Mouse (Mus musculus) E14TG2a.4 (cell line): ENCODE results near the gene Lrba.
A peak's percentile ranks its signal among the peaks of the same experiment; 100 is the strongest.

ENCODE experiments used
- H3K27me3 ChIP-seq: 2 replicates; pipeline ENCODE4 v1.6.1; 2014; ENCODE audit warnings: low read length, control low read depth; ENCODE audit not compliant: insufficient read depth
- H3K36me3 ChIP-seq: 2 replicates; pipeline ENCODE4 v1.6.1; 2014; ENCODE audit warnings: low read length, control low read depth; ENCODE audit not compliant: insufficient read depth
- H3K4me1 ChIP-seq: replicated peaks from 2 replicates; pipeline ENCODE4 v1.6.1; 2014; ENCODE audit warnings: low read depth, low read length, control low read depth
- H3K4me3 ChIP-seq: replicated peaks from 2 replicates; pipeline ENCODE4 v1.5.1; 2014; ENCODE audit warnings: mild to moderate bottlenecking, low read length
- H3K9me3 ChIP-seq: 2 replicates; pipeline ENCODE4 v1.6.1; 2014; ENCODE audit warnings: low read length, control low read depth
- CTCF ChIP-seq: conservative IDR thresholded peaks from 2 replicates; pipeline ENCODE4 v1.5.1; 2014; ENCODE audit warnings: low read length
- NANOG ChIP-seq: IDR thresholded peaks from 2 replicates; pipeline ENCODE4 v1.6.1; 2014; ENCODE audit warnings: borderline replicate concordance, low read length, mixed read lengths
- POU5F1 ChIP-seq: IDR thresholded peaks from 2 replicates; pipeline ENCODE4 v1.6.1; 2014; ENCODE audit warnings: low read length, borderline replicate concordance

Lrba gene

DNA sequence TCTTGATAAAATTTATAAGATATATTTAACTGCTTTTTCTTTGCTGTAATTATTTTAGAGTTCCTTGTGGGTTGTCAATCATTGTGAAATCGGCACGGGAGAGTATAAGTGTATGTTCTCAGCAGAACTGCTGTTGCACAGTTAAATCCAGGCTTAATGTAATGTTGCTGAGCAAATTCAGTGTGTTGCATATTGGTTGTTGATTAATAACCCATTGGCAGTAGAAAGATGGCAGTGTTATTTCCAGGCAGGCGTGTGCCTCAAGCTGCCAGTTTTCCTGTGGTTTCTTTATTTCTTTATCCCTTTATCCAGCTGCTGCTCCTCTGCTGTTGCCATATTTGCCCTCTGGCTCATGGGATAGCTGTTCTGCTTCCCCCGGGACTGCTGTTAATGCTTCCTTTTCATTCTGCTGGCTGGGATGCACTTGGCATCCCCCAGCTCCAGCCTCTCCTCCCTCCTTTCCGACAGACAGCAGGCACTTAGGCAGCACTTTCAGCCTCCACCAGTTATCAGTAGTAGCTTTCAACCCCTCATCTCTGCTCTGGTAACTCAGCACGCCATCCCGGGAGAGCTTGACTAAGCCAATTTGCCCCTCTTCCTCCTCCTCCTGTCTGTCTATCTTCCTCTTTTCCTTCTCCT lies 463.2 kb downstream of the Lrba start:
- Histone ChIP-seq H3K27me3 (no peaks in the 10 kb centered on the region), H3K4me3 (no peak overlapping the region), H3K9me3 (no peaks in the 10 kb centered on the region), H3K36me3 (no peaks in the 10 kb centered on the region), H3K4me1 (peaks cover 9% of the 10 kb centered on the region)
- TF ChIP-seq CTCF (no peak), POU5F1 (no peak), NANOG (no peak)

DNA sequence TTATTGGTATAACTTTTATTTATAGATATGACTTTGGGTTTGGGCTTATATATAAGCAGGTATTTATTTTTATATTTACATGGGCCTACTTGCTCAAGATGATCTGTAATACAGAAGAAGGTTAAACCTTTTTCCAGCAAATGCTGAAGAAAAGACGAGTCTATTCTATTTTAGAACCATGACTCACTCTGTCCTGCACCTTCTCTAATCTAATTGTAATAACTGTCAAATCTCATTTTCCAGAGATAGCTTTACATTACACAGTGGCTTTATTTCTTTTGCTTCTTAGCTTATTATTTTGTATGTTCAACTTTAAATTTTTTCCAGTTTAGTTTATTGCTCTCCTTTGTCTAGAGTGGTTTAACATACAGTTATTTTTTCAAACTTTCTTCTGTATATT lies 464.0 kb downstream of the Lrba start:
- no peaks in the 10 kb centered on the region for H3K9me3 ChIP-seq

DNA sequence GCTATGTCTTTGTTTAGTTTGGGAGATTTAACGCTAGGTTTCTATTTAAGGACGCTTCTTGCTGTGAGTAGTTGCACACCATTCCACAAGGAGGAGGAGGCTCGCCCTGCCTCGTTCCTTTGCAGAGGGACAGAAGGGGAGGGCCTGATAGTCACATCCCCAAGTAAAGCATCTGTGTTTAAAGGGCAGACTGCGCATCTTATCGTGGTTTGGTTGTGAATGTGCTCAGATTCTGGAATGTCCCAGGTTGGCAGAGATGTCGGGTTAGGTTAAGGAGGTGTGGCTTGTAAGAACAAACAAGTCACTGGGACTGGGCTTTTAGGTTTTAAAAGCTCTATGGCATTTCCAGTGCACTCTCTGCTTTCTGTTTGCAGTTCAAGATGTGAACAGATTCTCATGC lies 464.8 kb downstream of the Lrba start:
- Histone ChIP-seq H3K9me3 (no peaks in the 10 kb centered on the region), H3K27me3 (no peaks in the 10 kb centered on the region), H3K4me3 (no peak overlapping the region), H3K4me1 (peaks cover 20% of the 10 kb centered on the region), H3K36me3 (no peaks in the 10 kb centered on the region)
- TF ChIP-seq NANOG = no peak
- no peak for TF ChIP-seq POU5F1
- TF ChIP-seq CTCF = no peak

More for the DNA sequence above, 464.0 kb downstream of the Lrba start:
- Histone ChIP-seq H3K4me3 (no peak overlapping the region), H3K36me3 (no peaks in the 10 kb centered on the region), H3K4me1 (peaks cover 16% of the 10 kb centered on the region), H3K27me3 (no peaks in the 10 kb centered on the region)
- TF ChIP-seq CTCF = no peak
- no peak for TF ChIP-seq NANOG
- TF ChIP-seq POU5F1 = no peak

DNA sequence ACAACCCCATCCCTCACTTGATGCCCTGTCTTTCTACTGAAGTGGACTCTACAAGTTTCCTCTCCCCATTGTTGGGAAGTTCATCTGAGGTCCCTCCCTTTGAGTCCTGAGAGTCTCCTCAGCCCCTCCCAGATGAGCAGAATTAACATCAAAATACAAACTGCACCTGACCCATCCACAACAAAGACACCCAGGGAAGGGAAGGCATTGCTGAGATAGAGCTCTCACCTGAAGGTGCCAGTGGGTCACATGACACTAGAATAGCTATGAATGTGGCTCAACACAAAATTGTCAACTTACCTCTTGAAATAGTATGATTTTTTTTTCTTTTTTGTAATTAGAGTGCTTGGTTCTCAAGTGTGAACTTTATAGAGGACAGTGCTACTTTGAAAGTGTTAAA lies 468.3 kb downstream of the Lrba start:
- TF ChIP-seq POU5F1 (no peak), CTCF (no peak), NANOG (peak; percentile 71)
- Histone ChIP-seq H3K36me3 (no peaks in the 10 kb centered on the region), H3K27me3 (no peaks in the 10 kb centered on the region), H3K4me1 (peaks cover 20% of the 10 kb centered on the region), H3K4me3 (no peak overlapping the region), H3K9me3 (no peaks in the 10 kb centered on the region)

DNA sequence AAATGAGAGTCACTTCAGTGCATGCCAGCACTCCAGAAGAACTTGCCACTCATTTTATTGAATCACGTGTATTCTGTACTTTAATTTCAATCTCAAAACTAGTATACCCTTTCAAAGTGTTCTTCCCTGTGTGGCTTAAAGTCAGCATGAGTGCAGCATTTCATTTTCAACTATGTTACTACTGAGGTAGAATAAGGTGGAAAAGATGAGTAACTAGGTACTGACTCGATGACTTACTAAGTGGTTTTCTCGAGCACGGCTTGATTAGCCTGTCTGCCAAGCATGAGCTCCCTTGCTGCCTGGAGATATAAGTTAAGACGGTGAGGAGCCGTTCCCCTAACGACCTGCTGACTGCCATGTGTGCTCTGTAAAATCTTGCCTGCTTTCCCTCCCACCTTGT lies 469.1 kb downstream of the Lrba start:
- peaks cover 20% of the 10 kb centered on the region for H3K4me1 ChIP-seq
- H3K27me3 ChIP-seq = no peaks in the 10 kb centered on the region
- no peaks in the 10 kb centered on the region for H3K9me3 ChIP-seq
- H3K36me3 ChIP-seq = no peaks in the 10 kb centered on the region
- H3K4me3 ChIP-seq = no peak overlapping the region
- TF ChIP-seq CTCF = no peak
- TF ChIP-seq NANOG = no peak
- TF ChIP-seq POU5F1 = no peak

DNA sequence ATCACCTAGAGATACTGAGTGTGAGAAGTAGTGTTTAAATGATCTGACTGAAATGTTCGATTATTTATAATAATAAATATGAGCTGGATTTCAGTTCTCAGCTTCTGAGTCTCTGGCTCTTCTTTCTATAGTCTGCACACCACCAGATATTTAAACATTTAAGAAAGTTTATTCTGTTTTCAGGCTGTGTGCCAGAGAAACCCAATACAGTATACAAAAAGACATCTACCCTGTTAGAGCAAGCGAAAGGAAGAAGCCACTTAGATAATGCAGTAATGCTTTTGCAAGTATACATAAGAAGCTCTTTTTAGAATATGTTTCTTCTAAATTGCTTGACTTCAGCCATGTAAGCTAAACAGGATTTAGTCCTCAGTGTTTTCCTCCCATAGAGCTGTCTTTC lies 474.5 kb downstream of the Lrba start:
- H3K4me3 ChIP-seq = no peak overlapping the region
- H3K9me3 ChIP-seq = no peaks in the 10 kb centered on the region
- no peaks in the 10 kb centered on the region for H3K27me3 ChIP-seq
- H3K36me3 ChIP-seq = no peaks in the 10 kb centered on the region
- TF ChIP-seq POU5F1 = no peak
- no peak for TF ChIP-seq NANOG
- TF ChIP-seq CTCF = no peak
- peaks cover 18% of the 10 kb centered on the region for H3K4me1 ChIP-seq

DNA sequence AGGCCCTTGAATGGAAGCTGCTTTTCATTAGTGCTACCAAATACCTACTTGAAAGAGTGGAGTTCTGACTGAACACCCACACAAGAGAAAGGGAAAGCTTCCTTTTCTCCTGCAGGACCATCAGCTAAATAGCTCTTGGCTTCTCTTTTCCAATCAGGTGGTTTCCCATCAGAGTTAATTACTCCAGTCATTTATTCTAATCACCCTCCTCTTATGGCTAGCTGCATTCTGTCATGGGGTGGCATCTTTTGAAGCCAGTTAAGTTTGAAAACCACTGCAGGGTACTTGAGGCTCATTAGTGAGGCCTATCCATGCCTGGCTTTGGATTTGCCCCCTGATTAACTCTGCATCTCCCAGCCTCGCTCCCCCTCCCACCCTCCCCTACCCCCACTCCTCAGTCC lies 476.7 kb downstream of the Lrba start:
- Histone ChIP-seq H3K9me3 (no peaks in the 10 kb centered on the region), H3K36me3 (no peaks in the 10 kb centered on the region), H3K4me3 (no peak overlapping the region), H3K27me3 (no peaks in the 10 kb centered on the region), H3K4me1 (peaks cover 18% of the 10 kb centered on the region)
- TF ChIP-seq CTCF (no peak), NANOG (0 out of 2 replicates have a peak, but pooled peaks have one; percentile 24)

DNA sequence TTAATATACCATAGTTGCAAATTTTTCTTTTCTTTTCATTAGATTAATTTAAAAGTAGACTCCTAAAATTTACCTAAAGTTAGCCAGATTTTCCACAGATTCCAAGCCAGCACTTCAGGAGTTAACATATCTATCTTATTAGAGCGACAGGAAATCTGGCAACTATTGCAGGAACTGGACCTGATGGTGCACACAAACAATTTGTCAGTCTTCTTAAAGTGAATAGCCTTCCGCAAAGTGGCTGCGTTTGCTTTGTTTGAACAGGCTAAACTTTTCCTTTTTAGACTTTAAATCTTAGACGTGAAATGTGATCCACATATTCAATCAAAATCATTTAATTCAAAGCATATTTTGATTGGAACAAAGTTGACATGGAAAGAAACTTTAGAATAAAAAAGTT lies 485.0 kb downstream of the Lrba start:
- H3K36me3 ChIP-seq = no peaks in the 10 kb centered on the region
- H3K4me3 ChIP-seq = no peak overlapping the region
- TF ChIP-seq POU5F1 = no peak
- H3K9me3 ChIP-seq = no peaks in the 10 kb centered on the region
- H3K4me1 ChIP-seq = no peaks in the 10 kb centered on the region
- no peaks in the 10 kb centered on the region for H3K27me3 ChIP-seq

DNA sequence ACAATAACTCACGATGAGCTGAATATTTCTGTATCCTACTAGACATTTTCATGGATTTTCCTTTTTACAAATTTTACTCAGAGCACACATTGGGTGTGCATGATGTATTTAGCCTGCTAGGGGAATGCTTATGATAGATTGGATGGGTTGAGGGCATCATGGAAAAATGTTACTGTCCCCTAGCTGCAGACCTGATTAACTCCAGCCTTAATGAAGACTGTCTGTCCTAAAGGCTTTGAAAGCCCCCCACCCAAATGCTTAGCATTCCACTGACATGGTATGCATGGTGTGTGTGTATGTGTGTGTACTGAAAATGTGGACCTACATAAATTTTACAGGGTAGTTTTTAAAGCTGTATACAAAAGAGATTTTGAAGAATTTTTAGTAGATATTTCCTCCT lies 487.1 kb downstream of the Lrba start:
- TF ChIP-seq CTCF = no peak
- TF ChIP-seq NANOG = no peak
- no peak for TF ChIP-seq POU5F1
- Histone ChIP-seq H3K4me3 (no peak overlapping the region), H3K9me3 (no peaks in the 10 kb centered on the region), H3K36me3 (no peaks in the 10 kb centered on the region), H3K4me1 (no peaks in the 10 kb centered on the region), H3K27me3 (no peaks in the 10 kb centered on the region)
